Mouse (Mus musculus): ENCODE data around the gene Hist1h2bk. TPM values are rescaled to one million over a fixed set of nuclear protein-coding genes. Genes with fewer than 3 reads are reported as not detected.
A peak's percentile ranks its signal among the peaks of the same experiment; 100 is the strongest.
"Not testable (repeated sequence)": the region's sequence is repeated elsewhere in the genome, so short reads cannot be mapped to it uniquely, and the experiment has no call there.

Gene Hist1h2bk
- polyA plus RNA-seq, 2 experiments = 6.9 to 24.6 TPM

GRCm38 (mm10) chr13:22041651-22042567, 6.2 kb downstream of the Hist1h2bk start:
- Histone ChIP-seq H3K4me2 (replicated peaks; ENCODE audit: low read depth, low read length, severe bottlenecking) (peak overlapping the region; percentile 79), H3K9ac (ENCODE audit: low read depth, low read length, severe bottlenecking) (peak overlapping the region; percentile 43; the same call in 1 of the 2 replicates), H3K27me3 (ENCODE audit: control insufficient read depth, insufficient read depth, low read length) (no peaks in the 10 kb centered on the region), H3K36me3 (ENCODE audit: control insufficient read depth, insufficient read depth, low read length) (no peaks in the 10 kb centered on the region), H3K9me3 (ENCODE audit: control insufficient read depth, low read length) (no peaks in the 10 kb centered on the region), H3K4me1 (ENCODE audit: control insufficient read depth, insufficient read depth, low read length) (peaks cover 17% of the 10 kb centered on the region), H3K4me3 (replicated peaks; ENCODE audit: low read length) (peak overlapping the region; percentile 42), H3K27ac (replicated peaks; ENCODE audit: low read depth, low read length) (peak overlapping the region; percentile 90)
- no peak for TF ChIP-seq POLR2A (IDR thresholded peaks at IDR 0.05; ENCODE audit: borderline replicate concordance, extremely low read depth, insufficient read depth, insufficient read length)
- DNase-seq (ENCODE audit: low spot score) = no peak
- WGBS = 2% methylated on average over 13 of the region's 13 CpGs
- ATAC-seq (ENCODE audit: low FRiP score, low read depth) = no peak

GRCm38 (mm10) chr13:22042568-22043502, 7.2 kb downstream of the Hist1h2bk start, which contains the start of the genes Hist1h2ag and Hist1h2bj:
Gene Hist1h2ag (minus strand): TSS chr13:22042944.
Gene Hist1h2bj (plus strand): TSS chr13:22043214.
- H3K27ac ChIP-seq (replicated peaks; ENCODE audit: low read depth, low read length) = peak within 1 kb of the TSS; percentile 90
- H3K36me3 ChIP-seq (ENCODE audit: control insufficient read depth, insufficient read depth, low read length); H3K27me3 ChIP-seq (ENCODE audit: control insufficient read depth, insufficient read depth, low read length); H3K9me3 ChIP-seq (ENCODE audit: control insufficient read depth, low read length): not testable (repeated sequence)
- peak within 1 kb of the TSS; percentile 43; the same call in 1 of the 2 replicates for H3K9ac ChIP-seq (ENCODE audit: low read depth, low read length, severe bottlenecking)
- H3K4me1 ChIP-seq (ENCODE audit: control insufficient read depth, insufficient read depth, low read length) = peaks cover 17% of the 10 kb centered on the region
- peak; percentile 100 for DNase-seq (ENCODE audit: low spot score)
- under 1% methylated on average over 34 of the region's 80 CpGs for WGBS
- peak; percentile 88 for ATAC-seq (ENCODE audit: low FRiP score, low read depth)
- H3K4me2 ChIP-seq (replicated peaks; ENCODE audit: low read depth, low read length, severe bottlenecking) = peak within 1 kb of the TSS; percentile 79
- peak within 1 kb of the TSS; percentile 42 for H3K4me3 ChIP-seq (replicated peaks; ENCODE audit: low read length)

- H3K27me3 ChIP-seq (ENCODE audit: control insufficient read depth, insufficient read depth, low read length) = no peaks in the 10 kb centered on the region
- ATAC-seq (ENCODE audit: low FRiP score, low read depth) (no peak), DNase-seq (ENCODE audit: low spot score) (peak; percentile 92)
- peak overlapping the region; percentile 43; the same call in 1 of the 2 replicates for H3K9ac ChIP-seq (ENCODE audit: low read depth, low read length, severe bottlenecking)
- peaks cover 17% of the 10 kb centered on the region for H3K4me1 ChIP-seq (ENCODE audit: control insufficient read depth, insufficient read depth, low read length)
- H3K9me3 ChIP-seq (ENCODE audit: control insufficient read depth, low read length) = no peaks in the 10 kb centered on the region
- 1% methylated on average over 9 of the region's 14 CpGs for WGBS
- peak overlapping the region; percentile 30 for H3K4me3 ChIP-seq (replicated peaks; ENCODE audit: low read length)
- no peak for TF ChIP-seq POLR2A (IDR thresholded peaks at IDR 0.05; ENCODE audit: borderline replicate concordance, extremely low read depth, insufficient read depth, insufficient read length)
- no peaks in the 10 kb centered on the region for H3K36me3 ChIP-seq (ENCODE audit: control insufficient read depth, insufficient read depth, low read length)
- H3K4me2 ChIP-seq (replicated peaks; ENCODE audit: low read depth, low read length, severe bottlenecking) = peak overlapping the region; percentile 44
- peak overlapping the region; percentile 63 for H3K27ac ChIP-seq (replicated peaks; ENCODE audit: low read depth, low read length)
Measured at GRCm38 (mm10) chr13:22043503-22044431, 8.1 kb downstream of the Hist1h2bk start.

DNA sequence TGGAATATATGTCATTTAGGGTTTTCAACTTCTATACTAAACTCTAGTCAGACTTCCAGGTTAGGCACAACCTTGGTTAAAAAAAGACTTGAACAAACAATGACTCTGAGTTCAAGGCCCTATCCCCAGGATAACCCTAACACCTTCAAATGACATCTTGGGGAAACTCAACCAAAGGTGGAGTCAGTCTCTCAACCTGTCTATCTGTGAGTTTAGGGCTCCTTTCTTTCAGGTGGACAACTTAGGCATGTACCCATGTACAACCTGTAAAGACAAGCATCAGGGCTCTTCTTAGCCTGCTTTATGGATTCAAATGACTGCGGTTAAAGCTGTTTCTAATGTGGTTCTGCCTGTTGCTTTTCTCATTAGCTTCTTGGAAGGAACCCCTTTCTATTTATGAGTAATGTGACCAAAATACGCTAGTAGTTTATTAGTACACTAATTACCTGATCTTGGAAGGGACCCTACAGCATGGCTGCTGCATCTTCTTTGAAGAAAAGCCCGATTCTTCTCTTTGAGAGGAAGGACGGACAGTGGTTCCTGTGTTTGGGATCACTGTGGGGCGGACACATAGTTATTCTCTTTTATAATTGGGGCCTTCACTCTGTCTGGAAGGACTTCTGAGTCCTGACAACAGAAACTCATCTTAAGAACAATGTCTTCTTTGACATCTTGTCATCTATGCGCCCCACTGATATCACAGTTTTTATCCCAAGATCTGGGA, 8.9 kb downstream of the Hist1h2bk start:
- Histone ChIP-seq H3K9me3 (ENCODE audit: control insufficient read depth, low read length) (no peaks in the 10 kb centered on the region), H3K9ac (ENCODE audit: low read depth, low read length, severe bottlenecking) (no peak overlapping the region), H3K27me3 (ENCODE audit: control insufficient read depth, insufficient read depth, low read length) (no peaks in the 10 kb centered on the region), H3K36me3 (ENCODE audit: control insufficient read depth, insufficient read depth, low read length) (no peaks in the 10 kb centered on the region), H3K4me3 (replicated peaks; ENCODE audit: low read length) (peak overlapping the region; percentile 30), H3K4me1 (ENCODE audit: control insufficient read depth, insufficient read depth, low read length) (peaks cover 18% of the 10 kb centered on the region), H3K4me2 (replicated peaks; ENCODE audit: low read depth, low read length, severe bottlenecking) (peak overlapping the region; percentile 44; the same call in 1 of the 2 replicates), H3K27ac (replicated peaks; ENCODE audit: low read depth, low read length) (no peak overlapping the region)
- no peak for TF ChIP-seq POLR2A (IDR thresholded peaks at IDR 0.05; ENCODE audit: borderline replicate concordance, extremely low read depth, insufficient read depth, insufficient read length)
- DNase-seq (ENCODE audit: low spot score) (no peak), ATAC-seq (ENCODE audit: low FRiP score, low read depth) (no peak)
- 84% methylated on average over 6 of the region's 6 CpGs for WGBS
